Mouse (Mus musculus) spleen, adult 2 months (tissue): ENCODE results near the gene Tpd52l1.

Experiments used
- CTCF ChIP-seq: fragments of 200-500 bp; IDR thresholded peaks from 2 replicates; pipeline ENCODE4 v1.5.1; 2011; ENCODE audit warnings: mild to moderate bottlenecking, inconsistent platforms; ENCODE audit not compliant: insufficient read depth, insufficient read length, insufficient replicate concordance; ENCODE audit errors: extremely low read depth
- POLR2A ChIP-seq: fragments of 200-500 bp; IDR thresholded peaks from 2 replicates; pipeline ENCODE4 v1.6.1; 2011; ENCODE audit warnings: low read depth, low read length, inconsistent platforms

DNA sequence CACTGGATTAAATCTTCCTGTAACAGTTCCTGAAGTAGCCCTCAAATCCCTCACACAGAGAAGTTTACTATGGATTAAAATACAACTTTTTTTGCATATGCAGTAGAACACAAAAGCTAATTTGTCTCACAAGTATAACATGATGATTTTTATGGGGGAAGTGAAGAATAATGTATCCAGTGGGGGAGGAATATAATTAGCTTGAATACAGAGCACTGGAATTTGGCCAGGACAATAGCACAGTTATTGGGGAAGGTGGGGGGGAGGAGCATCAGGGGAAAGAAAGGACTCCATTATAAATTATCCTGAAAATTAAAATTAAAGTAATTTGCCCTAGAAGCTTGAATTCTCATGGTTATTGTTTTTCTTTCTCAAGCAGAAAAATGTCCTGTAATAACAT, 158.0 kb downstream of the Tpd52l1 start:
- TF ChIP-seq POLR2A (no peak), CTCF (no peak)
